Mouse (Mus musculus): ENCODE results near the gene Rab13.

DNA sequence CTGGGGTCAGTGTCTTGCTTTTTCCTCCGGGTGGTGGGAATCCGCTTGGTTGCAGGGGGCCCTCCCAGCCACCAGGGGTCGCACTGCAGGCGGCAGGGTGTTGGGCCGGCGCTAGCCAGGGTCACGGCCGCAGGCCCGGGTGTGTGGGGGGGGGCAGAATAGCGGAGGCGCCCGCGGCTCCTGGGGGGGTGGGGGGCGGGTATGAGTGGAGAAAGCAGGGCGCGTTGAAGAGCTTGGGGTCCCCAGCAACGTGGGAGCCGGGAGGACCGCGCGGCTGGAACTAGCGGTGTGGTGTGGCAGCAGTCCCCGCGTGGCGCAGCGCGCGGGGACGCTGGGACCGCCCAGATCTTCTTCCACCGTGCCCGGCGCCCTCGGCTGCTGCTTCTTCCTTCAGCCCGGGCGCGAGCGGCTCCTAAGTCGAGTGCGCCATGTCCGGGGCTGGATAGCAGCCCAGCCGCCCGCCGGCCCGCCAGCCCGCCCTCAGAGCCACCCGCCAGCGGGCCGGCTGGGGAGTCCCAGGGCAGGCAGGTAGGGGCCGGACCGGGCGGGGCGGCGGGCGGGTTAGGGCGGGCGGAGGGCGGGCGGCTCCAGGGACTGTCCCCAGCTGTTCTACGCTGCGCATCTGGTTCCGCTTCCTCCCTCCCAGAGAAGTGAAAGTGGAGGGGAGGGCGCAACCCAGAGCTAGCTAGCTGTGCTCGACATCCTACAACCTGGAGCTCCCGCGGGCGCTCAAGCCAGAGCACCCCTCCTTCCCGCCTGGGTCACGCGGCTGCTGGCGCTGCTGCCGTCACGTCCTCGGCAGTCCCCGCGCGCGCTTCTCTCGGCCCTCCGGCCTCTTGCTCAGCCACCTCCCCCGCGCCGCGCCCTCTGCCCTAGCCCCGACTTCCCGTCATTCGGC, 51.8 kb downstream of the Rab13 start, which contains the start of gene Dennd4b:
- TF ChIP-seq POLR2A (IDR thresholded peaks at IDR 0.05; ENCODE audit: control insufficient read depth, extremely low read depth, insufficient read depth, low read length, poor library complexity) (peak; percentile 50; the same call in 1 of the 2 replicates), CTCF (IDR thresholded peaks at IDR 0.05; ENCODE audit: borderline replicate concordance, control insufficient read depth, extremely low read depth, insufficient read depth, low read length, poor library complexity) (peak; percentile 96)
